Comparison of ENCODE assay signal across 16 mouse cellular contexts in genomic region chr10:61991481-61992424, GRCm38 (mm10). TPM values are rescaled to one million over a fixed set of nuclear protein-coding genes. Genes with fewer than 3 reads are reported as not detected.
A peak's percentile ranks its signal among the peaks of the same experiment; 100 is the strongest.
DNase-seq lines count a peak whose midpoint lies in the region; ATAC-seq and TF ChIP-seq lines count a peak whose summit lies in the region.
"Had no signal": no experiment of that assay in that cellular context is flagged by ENCODE, and none has a peak within 500 bp of the region (broad histone marks: within the 10 kb centered on the region; RNA-seq: fewer than 3 reads in every experiment).

No protein-coding gene starts in this region.

- no peak overlapping the region for H3K4me2 ChIP-seq in hindbrain, postnatal 0 days (ENCODE audit: low read depth, low read length)
- H3K4me2 ChIP-seq in midbrain, embryonic 11.5 days: no peak overlapping the region
- H3K4me2 ChIP-seq in midbrain, embryonic 16.5 days (ENCODE audit: low read length): no peak overlapping the region
- H3K4me2 ChIP-seq: neural tube, embryonic 15.5 days had no signal

- TF ChIP-seq CTCF in hindbrain, postnatal 0 days (IDR thresholded peaks at IDR 0.05; ENCODE audit: low read depth): peak; percentile 46
- TF ChIP-seq CTCF in small intestine, adult 2 months (IDR thresholded peaks at IDR 0.05; ENCODE audit: extremely low read depth, insufficient read length, insufficient replicate concordance, low read depth, low read length): peak; percentile 17; the same call in 1 of the 2 replicates

- 37% methylated on average over 11 of the region's 11 CpGs for WGBS in hindbrain, postnatal 0 days
- WGBS in hindbrain, embryonic 10.5 days: 33% methylated on average over 11 of the region's 11 CpGs
- WGBS in midbrain, embryonic 11.5 days: 31% methylated on average over 11 of the region's 11 CpGs
- 28% methylated on average over 11 of the region's 11 CpGs for WGBS in midbrain, embryonic 16.5 days
- 25% methylated on average over 11 of the region's 11 CpGs for WGBS in small intestine, adult 2 months

- H3K4me1 ChIP-seq in hindbrain, postnatal 0 days (ENCODE audit: insufficient read depth, low read length): no peaks in the 10 kb centered on the region
- H3K4me1 ChIP-seq in hindbrain, embryonic 10.5 days (replicated peaks): 0 out of 2 replicates have a peak, but pooled peaks cover 3% of the 10 kb centered on the region
- H3K4me1 ChIP-seq in midbrain, embryonic 11.5 days (ENCODE audit: control insufficient read depth, insufficient read depth, low read length): no peaks in the 10 kb centered on the region; the same call in 1 of the 2 replicates
- no peaks in the 10 kb centered on the region for H3K4me1 ChIP-seq in midbrain, embryonic 16.5 days (ENCODE audit: control insufficient read depth, insufficient read depth, low read length)
- no peaks in the 10 kb centered on the region for H3K4me1 ChIP-seq in small intestine, adult 2 months (ENCODE audit: control insufficient read depth, insufficient read depth, insufficient read length, low read length)
- H3K4me1 ChIP-seq: neural tube, embryonic 15.5 days had no signal

- no peaks in the 10 kb centered on the region for H3K27me3 ChIP-seq in hindbrain, postnatal 0 days (ENCODE audit: insufficient read depth, low read length)
- H3K27me3 ChIP-seq in hindbrain, embryonic 10.5 days (ENCODE audit: insufficient read depth, poor library complexity, severe bottlenecking): 0 out of 2 replicates have a peak, but pooled peaks cover 4% of the 10 kb centered on the region
- no peaks in the 10 kb centered on the region for H3K27me3 ChIP-seq in midbrain, embryonic 11.5 days (ENCODE audit: control insufficient read depth, insufficient read depth, low read length)
- no peaks in the 10 kb centered on the region for H3K27me3 ChIP-seq in midbrain, embryonic 16.5 days (ENCODE audit: control insufficient read depth, insufficient read depth, low read depth, low read length)
- no peaks in the 10 kb centered on the region for H3K27me3 ChIP-seq in small intestine, adult 2 months (ENCODE audit: control insufficient read depth, insufficient read depth, low read length)
- H3K27me3 ChIP-seq: neural tube, embryonic 15.5 days had no signal

- no peaks in the 10 kb centered on the region for H3K9me3 ChIP-seq in hindbrain, postnatal 0 days (ENCODE audit: low read length)
- no peaks in the 10 kb centered on the region for H3K9me3 ChIP-seq in hindbrain, embryonic 10.5 days
- H3K9me3 ChIP-seq in midbrain, embryonic 11.5 days (ENCODE audit: control insufficient read depth, low read length): no peaks in the 10 kb centered on the region
- H3K9me3 ChIP-seq in midbrain, embryonic 16.5 days (replicated peaks; ENCODE audit: control insufficient read depth, low read length, poor library complexity, severe bottlenecking): no peaks in the 10 kb centered on the region
- H3K9me3 ChIP-seq: heart, embryonic 10.5 days; neural tube, embryonic 15.5 days had no signal

- H3K4me3 ChIP-seq in hindbrain, postnatal 0 days (ENCODE audit: low read length): no peak overlapping the region
- no peak overlapping the region for H3K4me3 ChIP-seq in hindbrain, embryonic 10.5 days
- H3K4me3 ChIP-seq in midbrain, embryonic 11.5 days (ENCODE audit: low read depth, low read length): no peak overlapping the region
- no peak overlapping the region for H3K4me3 ChIP-seq in midbrain, embryonic 16.5 days (ENCODE audit: low read depth, low read length)
- H3K4me3 ChIP-seq in small intestine, adult 2 months (ENCODE audit: low read depth, low read length): no peak overlapping the region
- H3K4me3 ChIP-seq: heart, embryonic 10.5 days; neural tube, embryonic 15.5 days had no signal

- no peak for ATAC-seq in hindbrain, postnatal 0 days
- ATAC-seq in midbrain, embryonic 11.5 days (ENCODE audit: low FRiP score): no peak
- no peak for ATAC-seq in midbrain, embryonic 16.5 days
- ATAC-seq: CD4-positive, CD25-positive, alpha-beta regulatory T cell, adult 4 months had no signal

- TF ChIP-seq POLR2A in small intestine, adult 2 months (IDR thresholded peaks at IDR 0.05; ENCODE audit: low read depth, low read length): no peak

- H3K36me3 ChIP-seq in hindbrain, postnatal 0 days (ENCODE audit: insufficient read depth, low read length): no peaks in the 10 kb centered on the region
- no peaks in the 10 kb centered on the region for H3K36me3 ChIP-seq in hindbrain, embryonic 10.5 days
- no peaks in the 10 kb centered on the region for H3K36me3 ChIP-seq in midbrain, embryonic 11.5 days (ENCODE audit: control insufficient read depth, insufficient read depth, low read length)
- H3K36me3 ChIP-seq in midbrain, embryonic 16.5 days (ENCODE audit: control insufficient read depth, insufficient read depth, low read length): no peaks in the 10 kb centered on the region
- no peaks in the 10 kb centered on the region for H3K36me3 ChIP-seq in small intestine, adult 2 months (ENCODE audit: control insufficient read depth, insufficient read depth, low read length)
- H3K36me3 ChIP-seq: heart, embryonic 10.5 days; neural tube, embryonic 15.5 days had no signal

- H3K9ac ChIP-seq in hindbrain, postnatal 0 days (replicated peaks; ENCODE audit: low read length): no peak overlapping the region
- H3K9ac ChIP-seq in midbrain, embryonic 11.5 days (ENCODE audit: low read length): no peak overlapping the region
- no peak overlapping the region for H3K9ac ChIP-seq in midbrain, embryonic 16.5 days (ENCODE audit: low read depth, low read length)
- H3K9ac ChIP-seq: neural tube, embryonic 15.5 days had no signal

- DNase-seq in hindbrain, postnatal 0 days (ENCODE audit: low spot score): no peak
- no peak for DNase-seq in hindbrain, embryonic 10.5 days (ENCODE audit: low spot score)
- DNase-seq in midbrain, embryonic 11.5 days (ENCODE audit: low spot score, missing footprints): peak; percentile 83
- peak; percentile 77 for DNase-seq in R1 (ENCODE audit: low read depth, low spot score)
- no peak for DNase-seq in ovary, postnatal 14 days (ENCODE audit: low spot score)
- DNase-seq in layer of hippocampus, adult 18-20 months (ENCODE audit: low spot score in 2 of 2): no peak
- DNase-seq: adrenal gland, postnatal 10 days; cerebellum, postnatal 25 days; heart, postnatal 4 days; lung, postnatal 10 days had no signal

- no peak overlapping the region for H3K27ac ChIP-seq in hindbrain, postnatal 0 days
- H3K27ac ChIP-seq in hindbrain, embryonic 10.5 days: no peak overlapping the region
- H3K27ac ChIP-seq in midbrain, embryonic 11.5 days (ENCODE audit: low read depth, low read length): no peak overlapping the region
- no peak overlapping the region for H3K27ac ChIP-seq in midbrain, embryonic 16.5 days (ENCODE audit: low read length)
- H3K27ac ChIP-seq in small intestine, adult 2 months (ENCODE audit: insufficient read depth, low read depth, low read length): no peak overlapping the region
- H3K27ac ChIP-seq: heart, embryonic 10.5 days; neural tube, embryonic 15.5 days had no signal

RNA-seq across cellular contexts. Expression of gene Col13a1, which starts 12.8 kb away (rescaled TPM):
- total RNA-seq in hindbrain, postnatal 0 days (2014; rRNA removed): 2.5 and 4.2 TPM in 2 replicates
- 1.6 and 1.7 TPM in 2 replicates for polyA plus RNA-seq in hindbrain, postnatal 0 days (2015; fragmentation: Nextera tagmentation; extraction: Ambion mirVana)
- 1.9 and 2.5 TPM in 2 replicates for polyA plus RNA-seq in hindbrain, embryonic 10.5 days (2016; fragmentation: Nextera tagmentation; extraction: Ambion mirVana)
- 2.1 and 2.7 TPM in 2 replicates for polyA plus RNA-seq in midbrain, embryonic 11.5 days (2014; fragmentation: Nextera tagmentation; extraction: Ambion mirVana)
- 1.2 and 1.5 TPM in 2 replicates for polyA plus RNA-seq in midbrain, embryonic 16.5 days (2015; fragmentation: Nextera tagmentation; extraction: Ambion mirVana)
- polyA plus RNA-seq in small intestine, adult 2 months (2012; rRNA removed): 1.0 and 2.1 TPM in 2 replicates
- total RNA-seq in layer of hippocampus, adult 18-20 months (2021): 1 to 10 TPM in 1 of 2 experiments, under 1 TPM in 1; 0.91 to 1.5 TPM
- total RNA-seq: monocyte, adult 5-6 weeks had no signal
- polyA plus RNA-seq: CD4-positive, CD25-positive, alpha-beta regulatory T cell, adult 4 months had no signal

Comparison
In these comparisons a context has a peak if more than half of its experiments do, and no peak if none do; other contexts are left out.
1. DNase-seq: peak in midbrain, embryonic 11.5 days (single experiment) and R1 (single experiment); none in hindbrain, postnatal 0 days (single experiment), hindbrain, embryonic 10.5 days (single experiment), ovary, postnatal 14 days (single experiment) and layer of hippocampus, adult 18-20 months (0 of 2).